Mouse (Mus musculus): ENCODE results near the gene Pgap1. TPM values are rescaled to one million over a fixed set of nuclear protein-coding genes. Genes with fewer than 3 reads are reported as not detected.

Gene Pgap1
- polyA plus RNA-seq, 1 experiment from 2014 or later = 13.2 TPM

- H3K4me3 ChIP-seq (replicated peaks; ENCODE audit: low read length) = peak within 1 kb of the TSS; percentile 62
- peaks cover 2% of the 10 kb centered on the region; the same call in 1 of the 2 replicates for H3K36me3 ChIP-seq (ENCODE audit: control insufficient read depth, insufficient read depth, low read length)
- peaks cover 8% of the 10 kb centered on the region for H3K4me1 ChIP-seq (ENCODE audit: control insufficient read depth, insufficient read depth, low read length)
- peak within 1 kb of the TSS; percentile 82 for H3K4me2 ChIP-seq (ENCODE audit: low read depth, low read length)
- no peaks in the 10 kb centered on the region for H3K9me3 ChIP-seq (replicated peaks; ENCODE audit: control insufficient read depth, low read length)
- ATAC-seq (ENCODE audit: insufficient read depth, low FRiP score) = peak; percentile 98
- H3K27me3 ChIP-seq (ENCODE audit: control insufficient read depth, insufficient read depth, low read length) = no peaks in the 10 kb centered on the region
- peak within 1 kb of the TSS; percentile 18; the same call in 1 of the 2 replicates for H3K27ac ChIP-seq (ENCODE audit: low read length)
- WGBS = 3% methylated on average over 39 of the region's 39 CpGs
- peak within 1 kb of the TSS; percentile 83 for H3K9ac ChIP-seq (ENCODE audit: low read length)
Observed at GRCm38 (mm10) chr1:54438340-54439079, 119.0 kb downstream of the Pgap1 start, which contains the start of gene Gtf3c3. Gtf3c3 (minus strand) TSS chr1:54438971.

Other genes with a start within 250 kb of the Pgap1 start
- gene Gtf3c3, start 118.7 kb downstream of the Pgap1 start, polyA plus RNA-seq (2015; fragmentation: Nextera tagmentation; extraction: Ambion mirVana) = 21.1 and 22.7 TPM in 2 replicates

Data from stomach, embryonic 16.5 days (tissue).